In the genomic region with DNA sequence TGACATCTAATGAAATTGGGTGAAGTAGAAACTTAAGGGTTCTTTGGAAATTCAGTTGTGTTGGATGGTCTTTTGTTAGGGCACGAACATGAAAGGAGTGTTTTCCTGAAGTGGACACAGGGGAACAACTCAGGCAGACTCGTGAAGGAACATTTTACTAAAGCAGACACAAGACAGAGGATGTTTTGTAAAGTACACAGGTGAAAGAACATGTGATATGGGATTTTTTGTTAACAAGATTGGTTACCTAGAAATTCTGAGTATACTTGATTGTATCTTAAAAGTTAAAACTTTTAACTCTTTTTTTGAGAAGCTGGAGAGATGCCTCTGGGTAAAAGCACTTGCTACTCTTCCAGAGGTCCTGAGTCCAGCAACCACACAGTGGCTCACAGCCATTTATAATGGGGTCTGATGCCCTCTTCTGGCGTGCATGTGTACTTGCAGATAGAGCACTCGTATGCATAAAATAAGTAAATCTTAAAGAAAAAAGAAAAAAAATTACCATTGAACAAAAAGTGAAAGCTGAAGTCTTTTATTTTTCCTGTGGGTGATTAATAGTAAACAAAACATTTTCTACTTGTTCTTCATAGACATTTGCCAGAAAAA, we compare ENCODE assay signal across 8 mouse cellular contexts. TPM values are rescaled to one million over a fixed set of nuclear protein-coding genes. Genes with fewer than 3 reads are reported as not detected.
DNase-seq lines count a peak whose midpoint lies in the region; ATAC-seq and TF ChIP-seq lines count a peak whose summit lies in the region.

No protein-coding gene starts in this region.

- peak; percentile 57; the same call in 1 of the 2 replicates for ATAC-seq in forebrain, embryonic 16.5 days
- ATAC-seq in liver, embryonic 16.5 days (ENCODE audit: low read depth): peak; percentile 40; the same call in 1 of the 2 replicates

- peak; percentile 93 for TF ChIP-seq CTCF in heart, adult 2 months (IDR thresholded peaks at IDR 0.05)
- TF ChIP-seq CTCF in small intestine, adult 2 months (IDR thresholded peaks at IDR 0.05; ENCODE audit: extremely low read depth, insufficient read length, insufficient replicate concordance, low read depth, low read length): peak; percentile 62; the same call in 1 of the 2 replicates

- H3K27me3 ChIP-seq in heart, adult 2 months (ENCODE audit: control insufficient read depth, insufficient read depth, low read length): no peaks in the 10 kb centered on the region
- H3K27me3 ChIP-seq in forebrain, embryonic 16.5 days (replicated peaks; ENCODE audit: control insufficient read depth, insufficient read depth, low read length): no peaks in the 10 kb centered on the region
- no peaks in the 10 kb centered on the region for H3K27me3 ChIP-seq in liver, embryonic 16.5 days (ENCODE audit: control insufficient read depth, insufficient read depth, low read depth, low read length)
- H3K27me3 ChIP-seq in small intestine, adult 2 months (ENCODE audit: control insufficient read depth, insufficient read depth, low read length): no peaks in the 10 kb centered on the region

- TF ChIP-seq POLR2A in heart, adult 2 months (IDR thresholded peaks at IDR 0.05; ENCODE audit: insufficient read depth, low read depth, low read length): no peak
- TF ChIP-seq POLR2A in small intestine, adult 2 months (IDR thresholded peaks at IDR 0.05; ENCODE audit: low read depth, low read length): no peak

- WGBS in heart, adult 2 months: 14% methylated on average over 4 of the region's 4 CpGs
- WGBS in forebrain, embryonic 16.5 days: 23% methylated on average over 4 of the region's 4 CpGs
- 30% methylated on average over 4 of the region's 4 CpGs for WGBS in liver, embryonic 16.5 days (ENCODE audit: insufficient replicate concordance)
- 35% methylated on average over 4 of the region's 4 CpGs for WGBS in small intestine, adult 2 months

- peaks cover 7% of the 10 kb centered on the region; the same call in 1 of the 2 replicates for H3K79me2 ChIP-seq in heart, adult 2 months (replicated peaks; ENCODE audit: control insufficient read depth, insufficient read depth, low read length)

- DNase-seq in heart, adult 2 months: peak; percentile 40 to 46
- DNase-seq in heart, adult 9 months (ENCODE audit: low spot score in 2 of 2): no peak
- DNase-seq in 416B (ENCODE audit: low read depth): peak; percentile 85
- DNase-seq in WW6 (ENCODE audit: low read depth, low spot score): peak; percentile 20
- no peak for DNase-seq in left cerebral cortex, adult 8-10 months (ENCODE audit: low spot score in 2 of 2)

- no peak overlapping the region for H3K9ac ChIP-seq in heart, adult 2 months (ENCODE audit: low read depth, low read length)
- H3K9ac ChIP-seq in forebrain, embryonic 16.5 days (replicated peaks; ENCODE audit: low read depth, low read length): no peak overlapping the region
- H3K9ac ChIP-seq in liver, embryonic 16.5 days (ENCODE audit: low read depth, low read length): no peak overlapping the region

- peaks cover 5% of the 10 kb centered on the region for H3K4me1 ChIP-seq in heart, adult 2 months (ENCODE audit: control insufficient read depth, insufficient read depth, low read length)
- peaks cover 7% of the 10 kb centered on the region for H3K4me1 ChIP-seq in forebrain, embryonic 16.5 days (replicated peaks; ENCODE audit: control insufficient read depth, insufficient read depth, low read length)
- H3K4me1 ChIP-seq in liver, embryonic 16.5 days (ENCODE audit: control insufficient read depth, low read depth, low read length): peaks cover 32% of the 10 kb centered on the region
- H3K4me1 ChIP-seq in small intestine, adult 2 months (ENCODE audit: control insufficient read depth, insufficient read depth, insufficient read length, low read length): peaks cover 2% of the 10 kb centered on the region

- no peak overlapping the region for H3K4me3 ChIP-seq in heart, adult 2 months
- no peak overlapping the region for H3K4me3 ChIP-seq in forebrain, embryonic 16.5 days (replicated peaks; ENCODE audit: low read length)
- no peak overlapping the region for H3K4me3 ChIP-seq in liver, embryonic 16.5 days (ENCODE audit: low read depth, low read length)
- no peak overlapping the region for H3K4me3 ChIP-seq in small intestine, adult 2 months (ENCODE audit: low read depth, low read length)

- intact Hi-C loops in heart, adult 2 months (cut with DNase I): loop anchor here (1.0 to 5.0 kb wide), 2 partner anchors 15 to 120 kb away; partner anchors contain the start of gene Gcc2

- H3K27ac ChIP-seq in heart, adult 2 months: no peak overlapping the region
- H3K27ac ChIP-seq in forebrain, embryonic 16.5 days (ENCODE audit: low read length): no peak overlapping the region
- no peak overlapping the region for H3K27ac ChIP-seq in liver, embryonic 16.5 days (ENCODE audit: low read length)
- no peak overlapping the region for H3K27ac ChIP-seq in small intestine, adult 2 months (ENCODE audit: insufficient read depth, low read depth, low read length)

- no peaks in the 10 kb centered on the region for H3K9me3 ChIP-seq in forebrain, embryonic 16.5 days (ENCODE audit: control insufficient read depth, low read length)
- no peaks in the 10 kb centered on the region for H3K9me3 ChIP-seq in liver, embryonic 16.5 days (replicated peaks; ENCODE audit: control insufficient read depth, low read length)

- H3K4me2 ChIP-seq in forebrain, embryonic 16.5 days (ENCODE audit: low read length): no peak overlapping the region
- no peak overlapping the region for H3K4me2 ChIP-seq in liver, embryonic 16.5 days (ENCODE audit: low read depth, low read length)

- peak; percentile 72 for TF ChIP-seq EP300 in heart, adult 2 months (IDR thresholded peaks at IDR 0.05; ENCODE audit: insufficient read depth, low read depth, low read length)

- H3K36me3 ChIP-seq in heart, adult 2 months (ENCODE audit: control insufficient read depth, insufficient read depth, low read length): peaks cover 9% of the 10 kb centered on the region
- H3K36me3 ChIP-seq in forebrain, embryonic 16.5 days (ENCODE audit: control insufficient read depth, insufficient read depth): no peaks in the 10 kb centered on the region
- no peaks in the 10 kb centered on the region for H3K36me3 ChIP-seq in liver, embryonic 16.5 days (ENCODE audit: control insufficient read depth, insufficient read depth)
- no peaks in the 10 kb centered on the region for H3K36me3 ChIP-seq in small intestine, adult 2 months (ENCODE audit: control insufficient read depth, insufficient read depth, low read length)

RNA-seq across cellular contexts. Expression of gene Lims1, which starts 54.4 kb away (rescaled TPM):
- total RNA-seq in heart, adult 2 months (2021): 100 to 1,000 TPM; 144 to 155 TPM
- 25.6 and 64.3 TPM in 2 replicates for polyA plus RNA-seq in heart, adult 2 months (2012; rRNA removed)
- polyA plus RNA-seq in forebrain, embryonic 16.5 days (2015; fragmentation: Nextera tagmentation; extraction: Ambion mirVana): 64.2 and 73.6 TPM in 2 replicates
- polyA plus RNA-seq in liver, embryonic 16.5 days (2015; fragmentation: Nextera tagmentation; extraction: Ambion mirVana): 80.0 and 83.8 TPM in 2 replicates
- polyA plus RNA-seq in small intestine, adult 2 months (2012; rRNA removed): 3.5 and 4.5 TPM in 2 replicates
- 10 to 100 TPM; 20.2 to 24.4 (median 23.5) TPM for total RNA-seq in left cerebral cortex, adult 8-10 months (2022)

Comparison
In these comparisons a context has a peak if more than half of its experiments do, and no peak if none do; other contexts are left out.
1. DNase-seq: peak in heart, adult 2 months (2 of 2), 416B (single experiment) and WW6 (single experiment); none in heart, adult 9 months (0 of 2) and left cerebral cortex, adult 8-10 months (0 of 2).